Mouse (Mus musculus): Measurements from ENCODE around the gene Ccdc186. TPM values are rescaled to one million over a fixed set of nuclear protein-coding genes. Genes with fewer than 3 reads are reported as not detected.

Gene Ccdc186
- 21.1 and 23.4 TPM in 2 replicates for polyA plus RNA-seq (2015; fragmentation: Nextera tagmentation; extraction: Ambion mirVana)

GRCm38 (mm10) chr19:56821798-56822447, at the start of gene Ccdc186:
Gene Ccdc186 (minus strand): TSS chr19:56822190.

GRCm38 (mm10) chr19:56826047-56826631, 4.1 kb upstream of the Ccdc186 start, which contains the start of gene Tdrd1:
Gene Tdrd1 (plus strand): TSS chr19:56826209.

Other genes starting within 250 kb of the Ccdc186 start
- gene Adrb1, start 100.0 kb downstream of the Ccdc186 start, polyA plus RNA-seq (2015; fragmentation: Nextera tagmentation; extraction: Ambion mirVana), result 2.6 and 2.8 TPM in 2 replicates
- 0.65 and 0.74 TPM in 2 replicates for gene Tdrd1, start 4.0 kb upstream of the Ccdc186 start, polyA plus RNA-seq (2015; fragmentation: Nextera tagmentation; extraction: Ambion mirVana)
- 0.15 and 0.32 TPM in 2 replicates for gene Vwa2, start 52.1 kb upstream of the Ccdc186 start, polyA plus RNA-seq (2015; fragmentation: Nextera tagmentation; extraction: Ambion mirVana)
- 16.6 and 17.8 TPM in 2 replicates for gene Afap1l2, start 186.0 kb upstream of the Ccdc186 start, polyA plus RNA-seq (2015; fragmentation: Nextera tagmentation; extraction: Ambion mirVana)